Mouse (Mus musculus) stomach, embryonic 16.5 days (tissue): ENCODE results near the gene Fbf1. TPM values are rescaled to one million over a fixed set of nuclear protein-coding genes. Genes with fewer than 3 reads are reported as not detected.
A peak's percentile ranks its signal among the peaks of the same experiment; 100 is the strongest.

Experiments
- ATAC-seq: fragments of 200-750 bp; cut with Nextera tagmentation; 2 replicates; pipeline ENCODE4 v1.8.0; 2017; ENCODE audit warnings: moderate number of reproducible peaks, moderate TSS enrichment; ENCODE audit not compliant: insufficient read depth, low FRiP score
- H3K27ac ChIP-seq: fragments of 300-500 bp; sonication (generic); 2 replicates; pipeline ENCODE4 v1.5.1; 2014; ENCODE audit warnings: low read length
- H3K27me3 ChIP-seq: fragments of 300-500 bp; sonication (generic); 2 replicates; pipeline ENCODE4 v1.6.1; 2014; ENCODE audit warnings: low read length, control low read depth, mixed read lengths; ENCODE audit not compliant: control insufficient read depth, insufficient read depth
- H3K36me3 ChIP-seq: fragments of 300-500 bp; sonication (generic); 2 replicates; pipeline ENCODE4 v1.6.1; 2014; ENCODE audit warnings: low read length; ENCODE audit not compliant: control insufficient read depth, insufficient read depth
- H3K4me1 ChIP-seq: fragments of 300-500 bp; sonication (generic); 2 replicates; pipeline ENCODE4 v1.6.1; 2014; ENCODE audit warnings: low read length, control low read depth, mixed read lengths; ENCODE audit not compliant: control insufficient read depth, insufficient read depth
- H3K4me2 ChIP-seq: fragments of 300-500 bp; sonication (generic); 2 replicates; pipeline ENCODE4 v1.6.1; 2014; ENCODE audit warnings: low read depth, low read length, mixed read lengths
- H3K4me3 ChIP-seq: fragments of 300-500 bp; sonication (generic); replicated peaks from 2 replicates; pipeline ENCODE4 v1.5.1; 2014; ENCODE audit warnings: mild to moderate bottlenecking, low read length
- H3K9ac ChIP-seq: fragments of 300-500 bp; sonication (generic); 2 replicates; pipeline ENCODE4 v1.6.1; 2014; ENCODE audit warnings: low read length
- H3K9me3 ChIP-seq: fragments of 300-500 bp; sonication (generic); replicated peaks from 2 replicates; pipeline ENCODE4 v1.6.1; 2016; ENCODE audit warnings: low read length, control low read depth; ENCODE audit not compliant: control insufficient read depth
- WGBS: fragments of 180-500 bp; shearing (Covaris S2); extraction: QIAGEN DNeasy Blood & Tissue Kit; methylation state at CpG from one replicate; pipeline ENCODE4 v1.1.7; 2014; 5-methylcytosine and 5-hydroxymethylcytosine counted together
- polyA plus RNA-seq: library from polyadenylated mRNA; unstranded; fragments of >200 nt; fragmentation: Nextera tagmentation; extraction: Ambion mirVana; gene quantifications from 2 replicates; pipeline ENCODE4 v1.2.1, GENCODE M21; 2015

The Fbf1 gene
- polyA plus RNA-seq, 1 experiment from 2014 or later = 31.4 TPM

DNA sequence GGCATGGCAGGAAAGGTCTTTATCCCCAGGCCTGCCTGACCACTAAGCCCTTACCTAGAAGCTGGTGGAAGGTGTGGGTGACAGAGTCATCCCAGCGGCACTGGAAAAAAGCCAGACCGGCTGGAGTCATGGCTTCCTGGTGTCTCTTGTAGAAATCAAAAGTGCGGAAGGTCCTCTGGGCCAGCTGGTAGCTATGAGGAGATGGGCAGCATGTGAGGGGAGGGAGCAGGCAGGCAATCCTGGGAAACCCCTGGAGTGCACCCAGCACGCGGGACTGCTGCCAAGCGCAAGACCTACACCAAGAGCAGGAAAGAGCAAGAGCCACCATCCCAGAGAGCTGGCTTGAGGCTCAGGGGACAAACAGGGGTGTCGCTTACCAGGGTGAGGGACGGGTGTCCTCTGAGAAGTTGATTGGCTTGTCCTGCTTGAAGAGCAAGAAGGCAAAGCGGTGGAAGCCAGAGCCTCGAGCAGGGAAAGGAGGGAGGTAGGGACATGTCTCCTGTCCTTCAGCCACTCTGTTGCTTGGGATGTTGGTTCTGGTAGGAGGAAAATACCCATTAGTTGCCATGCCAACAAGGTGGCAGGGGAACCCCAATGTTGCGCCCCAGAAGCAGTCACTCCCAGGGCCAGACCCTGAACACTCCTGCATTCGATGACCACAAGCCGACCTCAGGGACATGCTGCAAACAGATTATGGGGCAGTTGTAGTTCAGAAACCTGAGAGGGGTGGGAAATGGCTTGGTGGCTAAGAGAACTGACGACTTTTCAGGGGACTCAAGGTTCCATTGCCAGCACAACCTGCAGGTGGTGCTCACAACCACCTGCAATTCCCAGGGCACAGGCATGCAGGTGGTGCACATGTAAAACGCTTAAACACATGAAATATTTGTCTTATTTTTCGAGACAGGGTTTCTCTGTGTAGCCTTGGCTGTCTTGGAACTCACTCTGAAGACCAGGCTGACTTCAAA is 35.3 kb downstream of the Fbf1 start:
- Histone ChIP-seq H3K27me3 (no peaks in the 10 kb centered on the region), H3K9ac (no peak overlapping the region), H3K4me3 (no peak overlapping the region), H3K9me3 (no peaks in the 10 kb centered on the region), H3K4me2 (no peak overlapping the region), H3K4me1 (peaks cover 33% of the 10 kb centered on the region), H3K36me3 (0 out of 2 replicates have a peak, but pooled peaks cover 3% of the 10 kb centered on the region), H3K27ac (no peak overlapping the region)
- 80% methylated on average over 16 of the region's 16 CpGs for WGBS
- ATAC-seq = no peak

DNA sequence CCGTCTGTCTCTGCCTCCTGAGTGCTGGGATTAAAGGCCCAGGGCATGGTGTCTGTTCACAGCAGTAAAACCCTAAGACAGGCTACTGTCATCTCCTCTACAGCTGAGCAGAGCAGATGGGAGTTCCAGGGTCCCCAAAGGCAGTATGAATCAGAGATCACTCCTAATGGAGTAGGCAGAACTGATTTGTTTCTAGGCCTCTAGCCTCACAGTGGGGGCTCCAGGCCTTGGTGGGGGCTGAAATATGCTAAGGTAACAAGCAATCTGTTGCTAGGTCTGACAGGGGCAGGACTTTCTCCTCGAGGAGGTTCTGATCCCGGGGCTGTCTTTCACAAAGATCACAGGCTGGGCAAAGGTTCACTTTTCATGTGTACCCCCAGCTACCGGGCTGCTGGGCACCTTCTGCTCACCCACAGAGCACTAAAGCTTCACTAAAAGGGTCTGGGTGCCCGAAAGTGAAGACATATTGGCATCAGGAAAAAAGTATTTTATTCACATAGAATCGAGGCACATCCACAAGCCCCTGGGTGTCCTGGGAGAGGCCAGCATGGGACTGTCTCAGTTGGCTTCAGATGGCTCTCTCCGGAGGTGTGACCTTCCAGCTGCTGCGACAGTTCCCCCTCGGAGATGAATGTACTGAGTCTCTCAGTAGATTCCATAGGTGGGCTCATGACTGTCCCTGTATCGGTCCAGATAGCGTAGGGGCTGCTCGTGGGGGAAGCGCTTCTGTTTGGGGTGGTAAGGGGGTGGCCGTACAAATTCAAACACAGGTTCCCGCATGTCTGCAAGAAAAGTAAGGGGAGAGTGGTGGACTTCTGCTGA is 36.4 kb downstream of the Fbf1 start:
- ATAC-seq = 0 out of 2 replicates have a peak, but pooled peaks have one; percentile 0
- Histone ChIP-seq H3K4me2 (peak overlapping the region; percentile 58), H3K9ac (peak overlapping the region; percentile 89), H3K27ac (peak overlapping the region; percentile 99), H3K9me3 (no peaks in the 10 kb centered on the region), H3K4me1 (peaks cover 40% of the 10 kb centered on the region), H3K36me3 (peaks cover 4% of the 10 kb centered on the region; the same call in 1 of the 2 replicates), H3K4me3 (peak overlapping the region; percentile 70), H3K27me3 (no peaks in the 10 kb centered on the region)
- 75% methylated on average over 15 of the region's 15 CpGs for WGBS

DNA sequence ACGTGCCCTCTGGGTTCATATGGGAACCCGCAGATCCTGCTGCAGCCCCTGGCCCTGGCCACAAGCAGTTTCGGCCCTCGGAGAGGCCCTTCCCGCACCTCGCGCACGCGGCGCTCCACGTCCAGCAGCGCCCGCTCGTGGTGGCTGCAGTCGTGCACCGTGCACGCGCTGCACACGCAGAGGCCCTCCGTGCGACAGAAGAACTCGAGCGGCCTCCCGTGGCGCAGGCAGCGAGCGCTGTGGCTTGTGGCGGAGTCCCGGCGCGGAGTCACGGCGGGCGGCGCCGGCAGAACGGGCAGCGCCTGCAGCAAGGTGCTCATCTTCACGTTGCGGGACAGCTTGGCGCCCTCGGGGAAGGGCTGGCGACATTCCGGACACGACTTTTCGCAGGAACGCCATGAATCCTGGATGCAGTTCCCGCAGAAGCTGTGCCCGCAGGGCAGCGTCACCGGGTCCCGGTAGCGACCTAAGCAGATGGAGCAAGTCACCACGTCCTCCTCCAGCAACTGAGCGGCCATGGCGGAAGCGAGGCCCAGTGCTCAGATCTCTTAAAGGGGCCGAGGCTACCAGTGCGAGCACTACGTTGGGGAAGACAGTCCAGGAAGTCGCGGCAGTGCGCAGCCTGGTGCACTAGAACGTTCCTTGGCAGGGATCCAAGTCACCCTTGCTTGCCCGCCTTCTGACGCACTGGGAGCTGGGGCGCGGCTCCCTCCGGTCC is 37.3 kb downstream of the Fbf1 start, which contains the start of gene Trim65:
Trim65 (minus strand) TSS at position 641 of the 718 bp plus-strand sequence.
- under 1% methylated on average over 69 of the region's 69 CpGs for WGBS
- no peaks in the 10 kb centered on the region for H3K9me3 ChIP-seq
- H3K9ac ChIP-seq = peak within 1 kb of the TSS; percentile 89
- peak; percentile 87 for ATAC-seq
- H3K36me3 ChIP-seq = peaks cover 13% of the 10 kb centered on the region
- H3K4me1 ChIP-seq = peaks cover 40% of the 10 kb centered on the region
- H3K4me2 ChIP-seq = peak within 1 kb of the TSS; percentile 58
- peak within 1 kb of the TSS; percentile 70 for H3K4me3 ChIP-seq
- no peaks in the 10 kb centered on the region for H3K27me3 ChIP-seq
- H3K27ac ChIP-seq = peak within 1 kb of the TSS; percentile 99

DNA sequence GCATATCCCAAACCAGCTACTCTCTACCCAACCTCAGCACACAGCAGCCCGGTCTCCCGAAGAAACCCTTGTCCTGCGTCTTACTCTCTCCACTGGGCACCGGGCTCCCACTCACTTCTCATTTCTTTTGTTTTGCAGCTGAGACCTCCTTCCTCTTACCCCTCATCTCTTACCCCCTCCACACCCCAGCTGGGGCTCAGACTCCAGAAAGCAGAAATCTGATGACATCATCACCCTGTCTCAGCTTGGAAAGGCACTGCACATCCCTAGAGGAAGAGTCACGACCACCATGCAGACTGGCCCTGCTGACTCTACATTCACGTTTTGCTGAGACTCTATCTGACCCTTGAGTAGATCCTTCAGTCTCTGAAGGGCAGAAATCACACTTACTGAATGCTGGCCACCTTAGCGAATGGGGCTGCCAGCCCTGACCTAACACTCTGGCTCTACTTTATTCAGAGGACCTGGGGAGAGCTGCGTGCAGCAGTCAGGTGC is 37.9 kb downstream of the Fbf1 start:
- WGBS = 41% methylated on average over 8 of the region's 8 CpGs
- Histone ChIP-seq H3K36me3 (peaks cover 18% of the 10 kb centered on the region), H3K27me3 (no peaks in the 10 kb centered on the region), H3K4me1 (peaks cover 40% of the 10 kb centered on the region), H3K4me3 (peak overlapping the region; percentile 70), H3K4me2 (peak overlapping the region; percentile 58), H3K27ac (peak overlapping the region; percentile 99), H3K9me3 (no peaks in the 10 kb centered on the region), H3K9ac (peak overlapping the region; percentile 89)
- peak; percentile 1; the same call in 1 of the 2 replicates for ATAC-seq

DNA sequence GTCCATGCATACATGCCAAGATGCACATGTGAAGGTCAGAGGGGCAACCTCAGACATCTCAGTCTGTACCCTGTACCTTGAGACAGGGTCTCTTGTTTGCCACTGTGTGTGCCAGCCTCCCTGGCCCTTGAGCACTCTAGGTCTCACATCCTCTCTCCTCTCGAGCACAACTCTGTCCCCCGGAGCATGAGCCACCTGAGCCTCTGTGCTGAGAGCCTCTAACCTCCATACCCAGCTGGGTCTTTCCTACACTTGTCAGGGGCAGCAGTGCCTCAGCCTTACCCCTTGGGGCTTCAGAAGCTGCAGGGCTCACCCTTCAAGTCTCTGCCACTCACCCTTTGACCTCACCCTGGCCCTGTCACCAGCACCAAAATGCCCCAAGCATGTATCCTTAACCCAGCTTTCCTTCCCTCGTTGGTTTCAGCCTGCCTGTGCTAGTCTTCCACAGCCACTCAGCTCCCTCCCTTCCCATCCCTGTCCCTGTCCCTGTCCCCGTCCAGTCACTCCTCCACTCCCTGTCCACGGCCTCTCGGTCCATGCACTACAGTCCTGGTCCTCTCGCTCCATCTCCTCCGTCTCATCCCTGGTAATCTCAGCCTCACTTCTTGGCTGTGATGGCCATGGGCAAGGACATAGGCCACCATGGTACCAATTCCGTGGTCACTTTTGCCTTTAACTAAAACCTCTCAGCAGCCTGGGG is 38.7 kb downstream of the Fbf1 start:
- H3K4me3 ChIP-seq = peak overlapping the region; percentile 70
- H3K27ac ChIP-seq = no peak overlapping the region
- ATAC-seq = no peak
- no peaks in the 10 kb centered on the region for H3K27me3 ChIP-seq
- no peaks in the 10 kb centered on the region for H3K9me3 ChIP-seq
- peak overlapping the region; percentile 58 for H3K4me2 ChIP-seq
- peaks cover 40% of the 10 kb centered on the region for H3K4me1 ChIP-seq
- H3K9ac ChIP-seq = peak overlapping the region; percentile 89
- peaks cover 15% of the 10 kb centered on the region for H3K36me3 ChIP-seq
- 84% methylated on average over 9 of the region's 9 CpGs for WGBS

DNA sequence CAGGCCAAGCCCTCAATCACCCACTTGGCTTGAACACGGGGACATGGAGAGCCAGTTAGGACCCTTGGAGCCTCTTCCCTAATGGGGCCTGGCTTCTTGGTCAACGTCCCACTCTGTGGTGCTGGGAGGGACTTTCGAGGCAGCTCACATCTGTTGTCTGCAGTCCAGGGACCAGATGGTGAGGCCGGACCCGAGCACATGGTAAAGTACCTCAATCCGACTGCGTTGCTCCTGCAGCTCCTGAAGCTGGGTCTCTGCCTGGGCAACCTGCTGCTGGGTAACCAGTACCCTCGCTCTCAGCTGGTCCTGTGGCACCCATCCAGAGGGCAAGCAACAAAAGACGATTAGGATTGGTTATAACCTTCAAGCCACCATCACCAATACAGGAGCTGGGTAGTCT is 40.0 kb downstream of the Fbf1 start:
- 71% methylated on average over 9 of the region's 9 CpGs for WGBS

DNA sequence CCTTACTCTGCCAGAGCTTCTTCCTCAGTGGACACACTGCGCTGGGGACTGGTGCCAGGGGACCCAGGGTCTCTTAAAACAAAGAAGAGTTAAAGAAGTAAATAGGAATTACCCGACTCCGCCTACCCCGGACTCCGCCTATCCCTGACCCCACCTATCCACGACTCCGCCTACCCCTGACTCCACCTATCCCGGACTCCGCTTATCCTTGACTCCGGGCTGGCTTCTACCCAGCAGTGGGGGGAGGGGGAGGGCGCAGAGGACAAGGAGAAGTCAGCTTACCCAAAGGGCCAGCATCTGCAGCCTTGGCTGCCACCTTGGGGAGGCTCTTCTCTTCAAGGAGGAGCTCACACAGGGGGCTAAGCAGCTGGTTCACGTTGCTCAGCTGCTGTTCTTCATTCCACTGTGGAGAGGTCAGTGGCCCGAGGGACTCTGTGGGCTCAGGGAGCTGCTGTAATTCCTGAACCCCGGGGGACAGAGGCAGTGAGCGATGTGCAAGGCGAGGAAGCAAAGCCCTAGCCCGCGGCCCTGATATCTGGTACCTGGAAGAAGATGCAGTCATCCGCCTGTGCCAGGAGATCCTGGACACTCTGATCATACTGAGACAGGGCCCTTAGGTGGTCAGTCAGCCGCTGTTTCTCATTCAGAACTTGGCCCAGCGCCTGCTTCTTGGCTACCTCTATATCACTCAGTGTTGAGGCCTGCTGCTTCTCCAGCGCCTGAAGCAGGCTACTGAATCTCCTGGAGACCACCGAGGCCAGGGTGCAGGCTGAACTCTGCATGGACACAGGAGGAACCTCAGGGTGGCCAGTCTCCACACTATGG is 40.6 kb downstream of the Fbf1 start, which contains the start of gene Trim47:
Trim47 (minus strand) TSS at position 55 of the 825 bp plus-strand sequence.
- Histone ChIP-seq H3K9me3 (no peaks in the 10 kb centered on the region), H3K4me2 (peak within 1 kb of the TSS; percentile 45), H3K9ac (peak within 1 kb of the TSS; percentile 65), H3K27me3 (no peaks in the 10 kb centered on the region), H3K36me3 (peaks cover 15% of the 10 kb centered on the region), H3K4me1 (peaks cover 35% of the 10 kb centered on the region), H3K27ac (peak within 1 kb of the TSS; percentile 75), H3K4me3 (peak within 1 kb of the TSS; percentile 9; the same call in 1 of the 2 replicates)
- ATAC-seq = peak; percentile 54
- 28% methylated on average over 23 of the region's 23 CpGs for WGBS

More for the DNA sequence above, 40.0 kb downstream of the Fbf1 start:
- Histone ChIP-seq H3K27ac (peak overlapping the region; percentile 75; the same call in 1 of the 2 replicates), H3K4me2 (peak overlapping the region; percentile 45), H3K9me3 (no peaks in the 10 kb centered on the region), H3K36me3 (peaks cover 15% of the 10 kb centered on the region), H3K4me3 (no peak overlapping the region), H3K4me1 (peaks cover 40% of the 10 kb centered on the region), H3K27me3 (no peaks in the 10 kb centered on the region), H3K9ac (peak overlapping the region; percentile 65)
- ATAC-seq = no peak
